Mouse (Mus musculus) spleen, postnatal 4 days (tissue): ENCODE data around the gene Sgsm1.

Experiments
- DNase-seq, 2 experiments: peaks; one replicate each; pipeline ENCODE4 v3.0.0; 2022; ENCODE audit warnings: low spot score in 2 of 2

Gene Sgsm1

DNA sequence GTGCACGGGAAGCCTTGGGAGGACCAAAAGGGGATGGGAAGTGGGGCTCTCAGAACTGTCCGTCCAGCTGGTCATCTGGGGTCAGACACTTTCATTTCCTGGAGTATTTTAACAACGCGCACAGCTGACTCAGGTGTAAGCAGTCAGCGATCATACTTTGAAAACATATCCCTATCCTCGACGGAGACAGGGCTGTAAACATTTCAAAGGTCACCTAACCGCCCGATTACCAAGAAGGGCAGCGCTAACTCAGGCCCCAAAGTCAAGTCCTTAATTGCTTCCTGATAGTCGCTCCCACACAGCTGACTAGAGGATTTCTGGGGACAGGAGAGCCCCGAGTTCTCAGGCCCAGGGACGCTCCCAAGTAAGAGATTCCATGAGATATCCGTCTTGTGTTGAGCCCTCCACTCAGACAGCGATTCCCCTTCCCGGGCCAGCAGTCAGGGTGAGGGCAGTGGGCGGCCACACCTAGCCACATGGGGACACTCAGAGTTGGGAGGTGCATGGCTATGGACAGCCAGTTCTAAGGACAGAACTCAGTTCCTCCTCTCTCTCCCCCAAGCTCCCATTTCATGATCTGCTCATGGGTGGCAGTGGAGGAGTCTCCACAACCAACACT is 91.9 kb downstream of the Sgsm1 start:
- DNase-seq = no peak

DNA sequence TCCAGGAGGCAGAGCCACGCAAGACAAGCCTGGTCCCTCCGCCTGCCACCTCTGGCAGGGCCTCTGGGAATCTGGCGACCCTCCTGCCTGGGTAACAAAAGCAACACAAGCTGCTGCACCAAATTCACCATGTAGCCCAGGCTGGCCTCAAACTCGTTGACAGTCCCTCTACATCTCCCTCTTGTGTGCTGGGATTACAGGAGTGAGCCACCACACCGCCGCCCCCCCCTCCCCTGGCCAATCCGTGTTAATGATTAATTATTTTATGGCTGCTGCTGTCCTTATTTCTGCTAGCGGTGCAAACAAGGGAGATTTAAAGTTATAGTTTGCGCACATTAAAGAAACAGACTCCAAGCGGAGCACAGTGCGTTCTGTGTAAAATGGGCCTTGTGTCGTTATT is 93.5 kb downstream of the Sgsm1 start:
- DNase-seq = no peak

GRCm38 (mm10) chr5:113216328-113216960 is 94.1 kb downstream of the Sgsm1 start:
- no peak for DNase-seq

DNA sequence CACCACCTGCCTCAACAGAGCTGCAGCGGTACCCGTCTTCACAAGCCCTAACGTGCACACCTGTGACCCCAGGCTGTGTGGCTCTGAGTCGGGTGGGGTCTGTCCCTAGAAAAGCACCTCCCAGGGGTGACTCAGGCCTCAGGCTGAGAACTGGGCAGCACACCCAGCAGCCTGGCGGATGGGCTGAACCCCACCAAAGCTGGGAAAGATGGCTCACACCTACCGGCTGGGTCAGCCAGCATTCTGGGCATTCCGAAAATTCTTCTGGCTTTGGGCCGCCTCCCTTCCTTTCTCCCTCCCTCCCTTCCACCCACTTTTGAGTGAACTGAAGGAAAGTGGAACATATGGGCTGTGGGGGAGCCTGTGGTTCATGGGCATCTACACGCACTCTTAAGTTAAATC is 95.0 kb downstream of the Sgsm1 start:
- no peak for DNase-seq

DNA sequence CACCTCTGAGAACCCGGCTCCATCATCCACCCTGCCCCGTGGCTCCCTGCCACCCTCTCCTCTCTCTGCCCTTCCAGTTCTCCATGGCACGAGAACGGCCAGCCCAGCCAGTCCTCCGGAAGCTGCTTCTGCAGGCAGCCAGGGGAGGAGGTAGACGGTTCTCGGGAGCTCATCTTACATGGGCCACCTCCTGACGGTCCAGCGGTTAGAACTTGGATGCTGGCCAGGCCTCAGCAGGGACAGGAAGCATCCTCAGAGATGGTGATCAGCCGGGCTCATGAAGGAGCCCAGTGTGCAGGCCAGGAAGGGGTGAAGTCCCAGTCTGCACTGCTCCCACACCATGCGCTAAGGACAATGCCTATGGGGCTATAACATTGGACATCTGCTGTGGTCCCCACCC is 96.1 kb downstream of the Sgsm1 start:
- no peak for DNase-seq

GRCm38 (mm10) chr5:113214041-113214440 is 96.5 kb downstream of the Sgsm1 start:
- no peak for DNase-seq

DNA sequence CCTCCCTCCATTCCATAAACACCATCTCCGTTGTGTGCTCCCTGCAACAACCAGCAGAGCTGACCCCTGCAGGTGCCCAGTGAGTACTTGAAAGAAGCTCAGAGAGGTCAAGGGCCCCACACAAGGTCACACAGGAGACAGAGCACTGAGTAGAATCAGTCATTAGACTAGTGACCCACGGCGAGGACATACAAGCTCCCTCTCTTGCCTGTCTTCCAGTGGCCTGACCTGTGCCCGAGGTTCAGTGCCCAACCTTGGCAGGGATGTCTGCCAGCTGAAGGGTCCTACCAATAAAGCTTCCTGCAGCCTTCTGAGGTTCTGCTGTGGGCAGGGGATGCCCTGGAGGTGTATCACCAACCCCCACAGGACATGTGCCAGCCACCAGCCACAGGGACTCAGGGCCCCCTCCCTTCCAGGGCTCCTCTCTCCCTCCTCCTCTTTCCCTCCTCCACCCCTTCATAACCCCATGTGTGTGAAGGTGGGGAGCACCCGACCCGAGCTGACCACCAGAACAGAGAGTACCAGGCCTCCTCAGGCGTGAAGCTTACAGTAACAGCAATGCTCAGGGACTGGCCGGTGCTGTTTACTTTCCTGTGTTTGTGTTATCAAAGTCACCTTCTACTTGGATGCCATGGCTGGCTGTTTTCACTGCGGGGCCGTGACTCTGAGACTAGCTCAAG is 98.3 kb downstream of the Sgsm1 start:
- DNase-seq = no peak

GRCm38 (mm10) chr5:113210314-113210713 is 100.3 kb downstream of the Sgsm1 start:
- DNase-seq = no peak

- no peak for DNase-seq
Observed at GRCm38 (mm10) chr5:113209898-113210297, 100.7 kb downstream of the Sgsm1 start.

DNA sequence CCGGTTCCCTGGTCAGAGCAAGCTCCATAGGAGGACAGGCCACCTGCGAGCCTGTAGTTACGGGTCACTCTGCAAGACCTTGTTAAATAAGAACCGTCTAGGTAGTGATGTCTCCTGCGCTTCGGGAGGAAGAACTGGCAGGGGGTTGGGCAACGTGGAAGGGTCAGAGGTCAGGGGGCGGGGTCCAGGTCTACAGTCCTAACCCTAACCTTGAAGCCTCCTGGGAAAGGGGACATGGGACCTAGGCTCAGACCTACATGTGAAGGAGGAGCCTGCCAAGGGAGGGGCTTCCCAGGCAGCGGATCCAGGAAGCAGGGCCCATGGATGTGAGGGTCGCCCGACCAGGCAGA is 101.2 kb downstream of the Sgsm1 start:
- no peak for DNase-seq

- no peak for DNase-seq
Observed at GRCm38 (mm10) chr5:113208622-113209400, 101.8 kb downstream of the Sgsm1 start.

GRCm38 (mm10) chr5:113208048-113208447 is 102.5 kb downstream of the Sgsm1 start:
- no peak for DNase-seq

DNA sequence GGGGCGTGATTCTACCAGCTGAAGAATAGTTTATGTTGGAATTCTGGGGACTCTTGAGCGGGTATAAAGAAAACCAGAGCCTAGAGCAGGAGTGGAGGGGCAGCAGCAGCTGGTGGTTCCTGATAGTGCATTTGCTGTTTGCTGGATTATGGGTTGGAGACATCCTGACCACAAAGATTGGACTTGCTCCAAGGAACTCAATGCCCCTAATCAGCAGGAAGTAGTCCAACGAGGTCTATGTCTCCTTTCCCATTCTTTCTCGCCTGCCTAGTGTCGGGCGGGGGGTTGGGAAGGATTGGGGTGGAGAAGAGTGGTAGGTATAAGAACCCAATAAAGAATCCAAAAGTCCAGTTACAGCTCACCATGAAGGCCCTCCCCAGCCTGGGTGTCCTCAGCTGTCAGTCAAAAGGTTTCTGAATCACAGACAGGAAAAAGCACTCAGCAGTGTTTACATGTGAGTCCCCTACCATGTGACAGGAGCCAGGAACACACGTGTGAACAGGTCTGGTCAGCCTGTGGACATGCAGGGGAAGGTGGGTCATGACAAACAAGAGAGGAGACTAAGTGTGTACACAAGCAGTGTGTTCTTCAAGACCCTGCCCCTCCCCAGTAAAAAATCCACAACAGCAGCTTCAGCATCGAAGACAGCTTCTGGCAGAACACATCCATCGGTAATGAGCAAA is 103.8 kb downstream of the Sgsm1 start:
- no peak for DNase-seq

DNA sequence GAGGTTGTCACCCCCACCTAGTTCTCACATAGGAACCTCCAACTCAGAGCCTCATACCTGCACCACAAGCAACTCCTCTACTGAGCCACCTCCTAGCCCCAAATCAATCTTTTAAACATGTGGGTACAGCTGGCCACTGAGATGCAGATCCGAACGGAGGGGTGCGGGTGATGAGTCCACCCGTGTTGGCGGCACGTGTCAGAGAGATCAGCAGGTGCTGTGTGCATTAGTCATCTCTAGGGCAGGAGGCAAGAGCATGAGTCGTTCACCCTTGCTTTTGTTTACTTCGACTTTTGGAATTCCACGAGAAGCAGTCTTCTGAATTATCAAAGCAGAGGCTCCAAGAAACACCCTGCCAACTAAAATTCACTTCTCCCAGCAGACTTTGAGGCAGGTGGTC is 106.4 kb downstream of the Sgsm1 start:
- no peak for DNase-seq

GRCm38 (mm10) chr5:113199772-113200134 is 110.8 kb downstream of the Sgsm1 start:
- DNase-seq = no peak

DNA sequence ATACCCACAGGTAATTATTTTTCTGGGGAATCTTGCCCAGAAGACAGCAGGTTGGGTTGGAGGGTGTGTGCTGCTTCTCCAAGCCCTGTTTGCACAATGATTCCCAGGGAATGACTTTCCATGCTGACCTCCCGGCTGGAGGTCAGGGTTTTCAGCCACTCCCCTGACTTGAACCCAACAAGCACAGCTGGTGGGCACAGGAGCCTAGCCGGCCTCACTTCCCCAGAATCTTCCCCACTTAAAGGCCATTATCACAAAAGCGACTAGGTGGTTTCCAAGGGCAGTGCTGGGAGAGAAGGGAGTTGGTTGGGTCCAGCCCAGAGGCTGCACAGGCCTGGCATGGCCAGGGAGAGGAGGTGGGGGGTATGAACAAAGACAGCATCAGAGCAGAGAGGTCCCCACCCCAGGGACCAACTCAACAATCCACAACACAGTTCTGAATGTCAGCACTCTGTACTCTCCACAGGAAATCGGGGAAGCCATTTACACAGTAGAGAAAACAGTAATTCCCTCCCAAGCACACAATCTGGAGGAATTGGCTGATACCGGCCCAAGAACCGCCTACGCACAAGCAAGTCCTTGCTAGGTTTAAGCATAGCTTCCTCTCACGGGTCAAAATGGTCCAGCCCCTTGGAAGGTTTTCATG is 111.3 kb downstream of the Sgsm1 start:
- no peak for DNase-seq

DNA sequence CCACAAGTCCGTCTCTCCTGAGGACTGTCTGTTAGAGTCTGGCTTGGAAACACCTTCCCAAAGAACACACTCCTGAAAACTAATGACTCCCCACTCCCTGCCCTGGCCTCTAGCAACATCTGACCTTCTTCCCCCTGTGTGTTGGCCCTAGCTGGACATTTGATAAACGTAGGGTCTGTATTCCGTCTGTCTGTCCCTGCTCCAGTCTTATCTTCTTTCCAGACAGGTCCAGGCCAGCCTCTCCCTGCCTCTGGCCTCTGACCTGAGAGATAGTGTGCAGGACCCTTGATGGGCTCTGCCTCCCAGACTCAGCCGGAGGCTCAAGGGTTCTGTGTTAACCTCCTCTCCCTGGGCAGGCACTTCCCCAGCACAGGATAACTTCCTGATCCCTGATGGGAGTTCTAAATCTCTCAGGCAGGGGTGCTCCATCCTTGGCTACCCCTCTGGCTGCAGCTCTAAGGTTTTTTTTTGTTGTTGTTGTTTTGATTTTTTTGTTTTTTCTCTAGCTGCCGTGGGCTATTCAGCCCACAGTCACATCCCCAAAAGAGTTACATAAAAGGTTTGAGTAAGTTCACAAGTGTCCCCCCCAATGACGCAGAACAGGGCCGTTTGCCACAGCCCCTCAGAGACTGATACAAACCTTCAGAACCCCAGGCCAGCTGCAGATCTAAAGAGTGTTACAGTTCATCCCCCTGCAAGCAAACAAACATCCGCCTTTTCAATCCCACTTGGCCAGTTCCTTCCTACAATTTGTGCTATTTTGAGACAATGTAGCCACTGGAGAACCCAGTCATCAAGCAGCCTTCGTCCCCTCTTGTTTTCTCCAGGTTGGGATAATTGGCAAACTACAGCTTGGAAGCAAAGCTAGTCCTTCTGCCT is 113.4 kb downstream of the Sgsm1 start:
- no peak for DNase-seq

- no peak for DNase-seq
Observed at GRCm38 (mm10) chr5:113195907-113196306, 114.7 kb downstream of the Sgsm1 start.

DNA sequence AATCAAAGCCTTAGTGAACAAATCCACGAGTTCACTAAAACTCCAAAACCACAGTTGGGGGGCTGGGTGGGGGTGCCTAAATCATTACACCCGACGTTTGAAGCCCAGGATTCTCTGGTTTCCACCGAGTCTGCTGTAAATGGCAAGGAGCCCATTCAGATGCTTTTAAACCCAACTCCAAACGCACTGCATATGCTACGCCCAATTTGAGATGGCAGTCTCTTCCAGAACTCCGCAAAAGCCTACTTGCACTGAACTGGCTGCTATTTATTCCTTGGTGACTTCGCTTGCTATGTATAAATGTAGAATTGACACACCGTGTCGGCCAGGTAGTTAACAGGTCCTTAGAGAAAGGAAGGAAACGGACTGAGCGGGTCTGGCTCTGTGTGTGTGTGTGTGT is 115.1 kb downstream of the Sgsm1 start:
- DNase-seq = no peak

DNA sequence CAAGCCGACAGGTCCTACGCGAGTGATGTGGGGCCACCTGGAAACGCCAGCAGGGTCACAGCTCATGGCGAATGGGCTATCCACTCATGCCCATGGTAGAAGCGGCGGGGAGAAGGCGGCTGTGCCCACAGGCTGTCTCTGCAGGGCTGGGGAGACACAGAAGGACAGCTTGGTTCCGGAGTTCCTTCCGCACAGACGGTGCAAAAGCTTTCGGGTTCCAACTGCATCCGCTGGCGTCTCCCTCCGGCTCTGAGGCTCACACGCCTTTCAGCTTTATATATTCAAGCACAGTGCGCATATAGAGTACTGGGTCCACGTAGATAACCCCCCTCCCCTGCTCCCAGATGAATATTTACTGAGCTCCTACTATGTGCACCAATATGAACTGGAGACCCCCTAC is 116.8 kb downstream of the Sgsm1 start:
- DNase-seq = no peak
